Mouse (Mus musculus) frontal cortex, adult 2 months (tissue): Measurements from ENCODE around the gene Sept7. TPM values are rescaled to one million over a fixed set of nuclear protein-coding genes. Genes with fewer than 3 reads are reported as not detected.

Source experiments
- DNase-seq, 2 experiments: peaks; one replicate each; pipeline ENCODE4 v3.0.0; 2022; ENCODE audit warnings: low spot score in 1 of 2; ENCODE audit errors: extremely low spot score in 1 of 2
- polyA plus RNA-seq: library from polyadenylated mRNA; depleted of rRNA; stranded (reverse); fragments of >200 nt; gene quantifications from 2 replicates; pipeline ENCODE4 v1.2.3, GENCODE M21; 2012; rRNA removed

Gene Sept7
- polyA plus RNA-seq, 1 experiment = 267 TPM

DNA sequence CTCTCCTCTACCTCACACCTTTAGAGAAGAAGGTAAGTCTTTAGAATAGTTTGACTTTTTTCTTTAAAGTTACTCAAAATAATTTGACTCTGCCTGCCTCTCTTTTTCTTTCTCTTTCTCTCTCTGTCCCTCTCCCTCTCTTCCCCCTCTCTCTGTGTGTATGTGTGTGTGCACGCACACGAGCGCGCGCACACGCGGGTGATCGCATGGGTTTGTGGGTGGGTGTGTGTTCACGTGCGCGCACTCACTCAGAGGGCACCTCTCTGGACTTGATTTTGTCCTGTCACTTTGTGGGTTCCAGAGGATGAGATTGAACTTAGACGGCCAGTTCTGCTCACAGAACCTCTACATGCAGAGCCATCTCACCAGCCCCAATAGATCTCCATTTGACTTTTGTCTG, 105.3 kb downstream of the Sept7 start:
- DNase-seq = no peak

DNA sequence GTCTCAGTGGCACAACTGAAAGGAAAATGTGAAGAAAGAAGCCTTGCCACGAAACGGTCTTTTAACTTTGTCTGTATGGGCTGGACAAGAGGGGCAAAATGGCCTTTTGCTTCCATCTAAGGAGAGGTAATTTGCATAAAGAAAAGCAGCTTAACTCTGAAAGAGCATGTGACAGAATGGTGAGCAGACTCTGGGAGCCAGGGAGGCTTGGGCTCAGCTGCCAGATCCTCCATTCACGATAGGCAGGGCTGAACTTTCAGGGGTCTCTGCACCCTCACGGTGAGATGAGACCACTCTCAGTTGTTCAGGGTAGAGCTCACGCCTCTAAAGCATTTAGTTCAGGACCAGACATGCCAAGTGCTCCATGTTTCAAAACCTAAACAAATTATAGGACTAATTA, 105.8 kb downstream of the Sept7 start:
- no peak for DNase-seq

Other genes starting within 250 kb of the Sept7 start
- gene Gm10181, start 163.0 kb upstream of the Sept7 start, polyA plus RNA-seq = not detected in 2 replicates
- gene Herpud2, start 100.6 kb upstream of the Sept7 start, polyA plus RNA-seq = 40.5 and 41.4 TPM in 2 replicates
- 21.1 and 22.8 TPM in 2 replicates for gene Eepd1, start 229.1 kb downstream of the Sept7 start, polyA plus RNA-seq